Comparison of ENCODE assay signal across 28 mouse cellular contexts in the genomic region with DNA sequence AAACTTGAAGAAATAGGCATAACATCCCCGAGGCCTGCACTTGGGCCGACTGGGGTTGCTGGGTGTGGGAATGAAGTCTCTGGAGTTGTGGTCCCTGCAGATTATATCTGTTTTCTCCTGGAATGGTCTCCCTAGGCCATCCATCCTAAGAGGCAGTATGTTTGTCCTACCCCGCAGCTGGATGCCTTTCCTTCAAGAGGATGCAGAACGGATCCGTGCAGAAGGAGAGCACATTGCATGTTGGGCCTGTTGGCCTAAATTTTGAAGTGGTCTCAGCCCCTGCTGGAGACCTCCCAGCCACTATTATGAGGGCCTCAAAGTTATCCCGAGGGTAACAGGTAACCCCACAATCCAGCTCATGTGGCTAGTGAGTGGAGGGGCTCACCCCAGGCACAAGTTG. TPM values are rescaled to one million over a fixed set of nuclear protein-coding genes. Genes with fewer than 3 reads are reported as not detected.
"Had no signal": no experiment of that assay in that cellular context is flagged by ENCODE, and none has a peak within 500 bp of the region (broad histone marks: within the 10 kb centered on the region; RNA-seq: fewer than 3 reads in every experiment).

No protein-coding gene starts in this region.

- H3K4me3 ChIP-seq: embryonic facial prominence, embryonic 10.5 days; embryonic facial prominence, embryonic 12.5 days; embryonic facial prominence, embryonic 13.5 days; embryonic facial prominence, embryonic 15.5 days; erythroblast, embryonic 14.5 days; forebrain, embryonic 10.5 days; forebrain, embryonic 12.5 days; forebrain, embryonic 13.5 days; forebrain, embryonic 15.5 days; gastrocnemius, adult 2 months; heart, adult 2 months had no signal

- H3K4me2 ChIP-seq: embryonic facial prominence, embryonic 12.5 days; embryonic facial prominence, embryonic 13.5 days; embryonic facial prominence, embryonic 15.5 days; forebrain, embryonic 12.5 days; forebrain, embryonic 13.5 days; forebrain, embryonic 15.5 days had no signal

- ATAC-seq: forebrain, embryonic 13.5 days; forebrain, embryonic 14.5 days; forebrain, embryonic 15.5 days; forebrain, embryonic 16.5 days; forebrain, postnatal 0 days had no signal

- DNase-seq: cerebellum, adult 2 months; cerebellum, adult 8-10 months; cerebellum, adult 9-10 months; cerebellum, adult 9-11 months; cerebellum, postnatal 10 days; cerebellum, postnatal 14 days; cerebellum, postnatal 25 days; cerebellum, postnatal 36 days; embryo, embryonic 11 days; forebrain, postnatal 0 days; gastrocnemius, adult 2 months; gastrocnemius, postnatal 10 days; gastrocnemius, postnatal 14 days; gastrocnemius, postnatal 25 days; gastrocnemius, postnatal 36 days; heart, adult 18-20 months; heart, adult 2 months had no signal

- H3K36me3 ChIP-seq: embryonic facial prominence, embryonic 12.5 days; embryonic facial prominence, embryonic 13.5 days; embryonic facial prominence, embryonic 15.5 days; forebrain, embryonic 12.5 days; forebrain, embryonic 15.5 days had no signal

- H3K27me3 ChIP-seq: embryonic facial prominence, embryonic 12.5 days; embryonic facial prominence, embryonic 13.5 days; embryonic facial prominence, embryonic 15.5 days; forebrain, embryonic 12.5 days; forebrain, embryonic 13.5 days; forebrain, embryonic 15.5 days had no signal

- H3K9me3 ChIP-seq: embryonic facial prominence, embryonic 10.5 days; embryonic facial prominence, embryonic 12.5 days; embryonic facial prominence, embryonic 13.5 days; embryonic facial prominence, embryonic 15.5 days; forebrain, embryonic 10.5 days; forebrain, embryonic 12.5 days; forebrain, embryonic 13.5 days; forebrain, embryonic 15.5 days had no signal

- H3K9ac ChIP-seq: embryonic facial prominence, embryonic 12.5 days; embryonic facial prominence, embryonic 13.5 days; embryonic facial prominence, embryonic 15.5 days; forebrain, embryonic 12.5 days; forebrain, embryonic 13.5 days; forebrain, embryonic 15.5 days; forebrain, postnatal 0 days had no signal

- H3K27ac ChIP-seq: embryonic facial prominence, embryonic 10.5 days; embryonic facial prominence, embryonic 12.5 days; embryonic facial prominence, embryonic 13.5 days; embryonic facial prominence, embryonic 15.5 days; forebrain, embryonic 10.5 days; forebrain, embryonic 12.5 days; forebrain, embryonic 13.5 days; forebrain, embryonic 15.5 days; gastrocnemius, adult 2 months; heart, adult 2 months had no signal

- H3K4me1 ChIP-seq: forebrain, embryonic 15.5 days had no signal

RNA-seq across cellular contexts. Expression of a gene that starts 44.5 kb away (rescaled TPM):
- total RNA-seq: gastrocnemius, adult 2 months had no signal
